Mouse (Mus musculus): Measurements from ENCODE around the gene Ptpn21.

- no peak for TF ChIP-seq POLR2A (IDR thresholded peaks at IDR 0.05; ENCODE audit: borderline replicate concordance, low read depth, low read length)
- TF ChIP-seq CTCF (IDR thresholded peaks at IDR 0.05; ENCODE audit: low read depth, low read length): no peak
Measured at GRCm38 (mm10) chr12:98701564-98701963, 35.6 kb downstream of the Ptpn21 start.

Data from bone marrow macrophage, adult 2 months (primary cell).